Mouse (Mus musculus) CH12.LX (cell line): ENCODE measurements around the gene Gm20662. TPM values are rescaled to one million over a fixed set of nuclear protein-coding genes. Genes with fewer than 3 reads are reported as not detected.

Experiments used
- DNase-seq: peaks from one replicate; pipeline ENCODE4 v3.0.0-alpha.2; 2013; ENCODE audit errors: extremely low read depth
- H3K27ac ChIP-seq: 2 replicates; pipeline ENCODE4 v1.5.1; 2012; ENCODE audit warnings: low read depth, mild to moderate bottlenecking, control low read depth, moderate library complexity; ENCODE audit not compliant: insufficient read depth
- H3K27me3 ChIP-seq: replicated peaks from 2 replicates; pipeline ENCODE3; 2012; ENCODE audit warnings: inconsistent platforms
- H3K36me3 ChIP-seq, 2 experiments: replicated peaks in 1 of 2; 2 replicates each; pipeline versions ENCODE3 to v1.6.1; 2012; ENCODE audit warnings: inconsistent platforms in 1 of 2, low read length in 1 of 2, mild to moderate bottlenecking in 1 of 2, mixed read lengths in 1 of 2, moderate library complexity in 1 of 2; ENCODE audit not compliant: control insufficient read depth in 1 of 2, insufficient read depth in 1 of 2
- H3K4me1 ChIP-seq, 2 experiments: 2 replicates each; pipeline ENCODE4 v1.6.1; 2012; ENCODE audit warnings: inconsistent platforms in 1 of 2, moderate library complexity in 1 of 2; ENCODE audit not compliant: insufficient read depth in 2 of 2, control insufficient read depth in 1 of 2
- H3K4me2 ChIP-seq: 2 replicates; pipeline ENCODE4 v1.6.1; 2012; ENCODE audit warnings: low read depth, mild to moderate bottlenecking, control low read depth; ENCODE audit not compliant: poor library complexity, insufficient read depth, severe bottlenecking
- H3K4me3 ChIP-seq, 3 experiments: fragments of 150-350 bp in 1 of 3; sonication (generic) in 1 of 3; replicated peaks in 1 of 3; 2 replicates each; pipeline versions ENCODE3 to v1.5.1; 2011 to 2012; ENCODE audit warnings: low read depth in 2 of 3, low read length in 2 of 3, mild to moderate bottlenecking in 2 of 3, moderate library complexity in 2 of 3, control low read depth in 1 of 3, improper control_type of control experiment in 1 of 3, inconsistent platforms in 1 of 3, mixed read lengths in 1 of 3; ENCODE audit not compliant: poor library complexity in 1 of 3
- H3K79me2 ChIP-seq: replicated peaks from 2 replicates; pipeline ENCODE4 v1.6.1; 2012; ENCODE audit warnings: mild to moderate bottlenecking, moderate library complexity; ENCODE audit not compliant: control insufficient read depth, poor library complexity, insufficient read depth, severe bottlenecking; ENCODE audit errors: extremely low read depth
- H3K9ac ChIP-seq: 2 replicates; pipeline ENCODE4 v1.6.1; 2012; ENCODE audit warnings: low read depth, mild to moderate bottlenecking, control low read depth, moderate library complexity; ENCODE audit not compliant: insufficient read depth
- H3K9me3 ChIP-seq: replicated peaks from 2 replicates; pipeline ENCODE3; 2012; ENCODE audit warnings: low read length, inconsistent platforms, mixed read lengths
- BHLHE40 ChIP-seq: IDR thresholded peaks from 2 replicates; pipeline ENCODE4 v1.6.1; 2011; ENCODE audit warnings: mild to moderate bottlenecking, low read depth, low read length, improper control_type of control experiment
- CHD1 ChIP-seq: IDR thresholded peaks from 2 replicates; pipeline ENCODE4 v1.6.1; 2012; ENCODE audit warnings: low read depth, low read length, improper control_type of control experiment, inconsistent platforms
- CHD2 ChIP-seq: IDR thresholded peaks from 2 replicates; pipeline ENCODE4 v1.6.1; 2011; ENCODE audit warnings: low read length, improper control_type of control experiment
- CTCF ChIP-seq, 2 experiments: IDR thresholded peaks in 1 of 2; conservative IDR thresholded peaks in 1 of 2; 2 replicates each; pipeline ENCODE4 v1.5.1; 2011 to 2012; ENCODE audit warnings: low read depth in 2 of 2, low read length in 2 of 2, improper control_type of control experiment in 1 of 2, inconsistent platforms in 1 of 2, mild to moderate bottlenecking in 1 of 2, moderate library complexity in 1 of 2
- ELF1 ChIP-seq: IDR thresholded peaks from 2 replicates; pipeline ENCODE4 v1.6.1; 2014; ENCODE audit warnings: low read depth, mild to moderate bottlenecking, inconsistent platforms, low read length, improper control_type of control experiment
- ETS1 ChIP-seq: conservative IDR thresholded peaks from 2 replicates; pipeline ENCODE4 v1.6.1; 2012; ENCODE audit warnings: low read depth, mild to moderate bottlenecking, inconsistent platforms, low read length, improper control_type of control experiment, moderate library complexity
- GABPA ChIP-seq: IDR thresholded peaks from 2 replicates; pipeline ENCODE4 v1.6.1; 2012; ENCODE audit warnings: low read depth, low read length, improper control_type of control experiment, inconsistent platforms; ENCODE audit not compliant: insufficient replicate concordance
- HCFC1 ChIP-seq: IDR thresholded peaks from 2 replicates; pipeline ENCODE4 v1.6.1; 2012; ENCODE audit warnings: low read depth, mild to moderate bottlenecking, inconsistent platforms, low read length, improper control_type of control experiment
- IRF4 ChIP-seq: IDR thresholded peaks from 2 replicates; pipeline ENCODE4 v1.6.1; 2014; ENCODE audit warnings: low read depth, mild to moderate bottlenecking, inconsistent platforms, low read length, improper control_type of control experiment
- JUN ChIP-seq: IDR thresholded peaks from 2 replicates; pipeline ENCODE4 v1.6.1; 2011; ENCODE audit warnings: low read depth, mild to moderate bottlenecking, low read length, improper control_type of control experiment, moderate library complexity; ENCODE audit not compliant: insufficient read depth
- KAT2A ChIP-seq: IDR thresholded peaks from 2 replicates; pipeline ENCODE4 v1.6.1; 2012; ENCODE audit warnings: low read length, improper control_type of control experiment, inconsistent platforms; ENCODE audit not compliant: insufficient replicate concordance
- MAX ChIP-seq: IDR thresholded peaks from 2 replicates; pipeline ENCODE4 v1.6.1; 2011; ENCODE audit warnings: low read length, improper control_type of control experiment
- PAX5 ChIP-seq: IDR thresholded peaks from 2 replicates; pipeline ENCODE4 v1.6.1; 2012; ENCODE audit warnings: low read length, inconsistent platforms, mixed read lengths
- POLR2A ChIP-seq: IDR thresholded peaks from 2 replicates; pipeline ENCODE4 v1.6.1; 2011; ENCODE audit warnings: low read depth, mild to moderate bottlenecking, improper control_type of control experiment, low read length
- POLR2AphosphoS2 ChIP-seq: IDR thresholded peaks from 2 replicates; pipeline ENCODE4 v1.6.1; 2011; ENCODE audit warnings: low read depth, low read length, improper control_type of control experiment
- RAD21 ChIP-seq: IDR thresholded peaks from 2 replicates; pipeline ENCODE4 v1.6.1; 2011; ENCODE audit warnings: low read depth, mild to moderate bottlenecking, low read length, improper control_type of control experiment, moderate library complexity
- SIN3A ChIP-seq: IDR thresholded peaks from 2 replicates; pipeline ENCODE4 v1.6.1; 2012; ENCODE audit warnings: low read length, improper control_type of control experiment, inconsistent platforms
- SMC3 ChIP-seq: IDR thresholded peaks from 2 replicates; pipeline ENCODE4 v1.6.1; 2011; ENCODE audit warnings: low read depth, low read length, improper control_type of control experiment
- TCF12 ChIP-seq: IDR thresholded peaks from 2 replicates; pipeline ENCODE4 v1.6.1; 2014; ENCODE audit warnings: low read depth, mild to moderate bottlenecking, inconsistent platforms, low read length, improper control_type of control experiment
- UBTF ChIP-seq: IDR thresholded peaks from 2 replicates; pipeline ENCODE4 v1.6.1; 2012; ENCODE audit warnings: low read depth, mild to moderate bottlenecking, inconsistent platforms, low read length, improper control_type of control experiment, moderate library complexity
- ZC3H11A ChIP-seq: IDR thresholded peaks from 2 replicates; pipeline ENCODE4 v1.6.1; 2012; ENCODE audit warnings: low read depth, mild to moderate bottlenecking, inconsistent platforms, low read length, improper control_type of control experiment
- ZMIZ1 ChIP-seq: IDR thresholded peaks from 2 replicates; pipeline ENCODE4 v1.6.1; 2012; ENCODE audit warnings: low read depth, mild to moderate bottlenecking, inconsistent platforms, low read length, improper control_type of control experiment
- ZNF384 ChIP-seq: IDR thresholded peaks from 2 replicates; pipeline ENCODE4 v1.6.1; 2012; ENCODE audit warnings: low read depth, low read length, improper control_type of control experiment, inconsistent platforms
- dilution Hi-C: fragments of 300-500 bp; cut with MboI; formaldehyde crosslinking; loops from 2 replicates; pipeline ENCODE4 v1.14.3; 2020; ENCODE audit warnings: low sequenced_read_pairs; ENCODE audit not compliant: extremely low pct_unique_long_range_greater_than_20kb, extremely low pct_ligation_motif_present
- in situ Hi-C: fragments of 300-500 bp; cut with MboI; formaldehyde crosslinking; loops from 3 replicates; pipeline ENCODE4 v1.14.3; 2019; ENCODE audit warnings: low sequenced_read_pairs, low pct_ligation_motif_present, low pct_unique_long_range_greater_than_20kb, mixed read lengths
- polyA plus RNA-seq: library from polyadenylated mRNA; unstranded; fragments of >175 nt; gene quantifications from 2 replicates; pipeline ENCODE4 v1.2.1, GENCODE M21; 2012; ENCODE audit warnings: low read depth; ENCODE audit not compliant: insufficient read length
- total RNA-seq, 2 experiments: library from RNA; depleted of rRNA; stranded (reverse); fragments of 300-350 nt in 1 of 2; fragments of >200 nt in 1 of 2; gene quantifications; 2 replicates each; pipeline ENCODE4 v1.2.3; 2012 to 2014

Gene Gm20662
- total and polyA plus RNA-seq, 3 experiments = 0.31 to 1.2 TPM; not detected in 1

- TF ChIP-seq RAD21 = no peak
- TF ChIP-seq GABPA = no peak
- no peak for TF ChIP-seq KAT2A
- no peak; the same call in 1 of the 2 replicates for TF ChIP-seq POLR2AphosphoS2
- TF ChIP-seq IRF4 = no peak
- no peak for TF ChIP-seq SMC3
- TF ChIP-seq CTCF (conservative IDR thresholded peaks at IDR 0.05 in 1 of 2, IDR thresholded peaks at IDR 0.05 in 1 of 2; ENCODE audit: low read depth in 2 of 2, low read length in 2 of 2) = no peak
- no peak for TF ChIP-seq TCF12
- no peak for TF ChIP-seq UBTF
- no peak for TF ChIP-seq JUN
- TF ChIP-seq POLR2A = no peak
- TF ChIP-seq ETS1 = no peak
- no peak for TF ChIP-seq CHD1
- no peak for TF ChIP-seq SIN3A
- TF ChIP-seq ELF1 = no peak
- no peak for TF ChIP-seq CHD2
- Histone ChIP-seq H3K9me3 (no peaks in the 10 kb centered on the region), H3K36me3 (peaks cover 41 to 71% of the 10 kb centered on the region in 2 experiments), H3K27ac (no peak overlapping the region), H3K4me2 (no peak overlapping the region), H3K4me1 (peaks cover 2 to 32% of the 10 kb centered on the region in 2 experiments; a peak in 2 of 4 replicates), H3K4me3 (peak overlapping the region in 1 of 3 experiments; percentile 21), H3K9ac (no peak overlapping the region), H3K27me3 (no peaks in the 10 kb centered on the region), H3K79me2 (no peaks in the 10 kb centered on the region)
- dilution Hi-C loops (no loop called here), in situ Hi-C loops (no loop called here)
- DNase-seq = no peak
These were observed 51.7 kb downstream of the Gm20662 start for GRCm38 (mm10) chr9:108047601-108048565.

- Histone ChIP-seq H3K4me2 (peak overlapping the region; percentile 73), H3K27ac (no peak overlapping the region)
- TF ChIP-seq IRF4 (no peak), ZC3H11A (no peak), RAD21 (no peak), POLR2AphosphoS2 (no peak), KAT2A (no peak), ZNF384 (no peak), CHD2 (no peak), ZMIZ1 (no peak), HCFC1 (no peak), PAX5 (no peak), GABPA (no peak), SMC3 (no peak), MAX (no peak), BHLHE40 (no peak)
- TF ChIP-seq, all 38 proteins: peak for 0
- peaks cover 2 to 37% of the 10 kb centered on the region in 2 experiments; a peak in 2 of 4 replicates for H3K4me1 ChIP-seq
- no peak for DNase-seq
- no peaks in the 10 kb centered on the region for H3K79me2 ChIP-seq
- dilution Hi-C loops (no loop called here), in situ Hi-C loops (no loop called here)
- H3K4me3 ChIP-seq = peak overlapping the region; percentile 21 to 53 (median 38)
- H3K27me3 ChIP-seq = no peaks in the 10 kb centered on the region
- no peaks in the 10 kb centered on the region for H3K9me3 ChIP-seq
- peak overlapping the region; percentile 64 for H3K9ac ChIP-seq
- H3K36me3 ChIP-seq = peaks cover 46 to 71% of the 10 kb centered on the region in 2 experiments
These were observed 52.4 kb downstream of the Gm20662 start for GRCm38 (mm10) chr9:108048566-108048955.
